ENCODE assay signal across 8 mouse cellular contexts in the genomic region with DNA sequence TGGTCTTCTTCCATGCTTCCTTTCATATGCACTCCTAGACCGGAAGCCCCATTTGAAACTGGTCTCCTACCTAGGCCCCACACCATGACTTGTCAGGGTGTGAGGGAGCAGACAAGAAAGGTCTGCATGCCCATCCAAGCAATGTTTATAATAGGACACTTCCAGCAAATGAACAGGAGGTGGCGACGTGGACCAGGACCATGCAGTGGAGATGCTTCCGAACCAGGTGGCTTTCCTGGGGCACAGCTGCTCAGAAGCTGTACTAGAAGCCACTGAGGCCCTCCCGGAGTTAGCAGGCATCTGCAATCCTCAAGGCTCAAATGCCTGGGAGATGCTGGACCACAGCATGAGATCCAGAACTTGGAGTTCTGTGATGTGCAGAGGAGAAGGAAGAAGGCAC. TPM values are rescaled to one million over a fixed set of nuclear protein-coding genes. Genes with fewer than 3 reads are reported as not detected.
DNase-seq lines count a peak whose midpoint lies in the region; ATAC-seq and TF ChIP-seq lines count a peak whose summit lies in the region.

No protein-coding gene starts in this region.

- no peak overlapping the region for H3K9ac ChIP-seq in forebrain, embryonic 12.5 days
- H3K9ac ChIP-seq in forebrain, embryonic 16.5 days (replicated peaks; ENCODE audit: low read depth, low read length): no peak overlapping the region
- no peak overlapping the region for H3K9ac ChIP-seq in stomach, postnatal 0 days (ENCODE audit: low read length)

- peaks cover 20% of the 10 kb centered on the region for H3K27me3 ChIP-seq in forebrain, embryonic 12.5 days
- peaks cover 85% of the 10 kb centered on the region for H3K27me3 ChIP-seq in forebrain, embryonic 10.5 days (ENCODE audit: poor library complexity, severe bottlenecking)
- H3K27me3 ChIP-seq in forebrain, embryonic 16.5 days (replicated peaks; ENCODE audit: control insufficient read depth, insufficient read depth, low read length): no peaks in the 10 kb centered on the region
- H3K27me3 ChIP-seq in stomach, postnatal 0 days (ENCODE audit: control insufficient read depth, insufficient read depth, low read length): no peaks in the 10 kb centered on the region

- H3K9me3 ChIP-seq in forebrain, embryonic 12.5 days: no peaks in the 10 kb centered on the region
- no peaks in the 10 kb centered on the region for H3K9me3 ChIP-seq in forebrain, embryonic 10.5 days
- H3K9me3 ChIP-seq in forebrain, embryonic 16.5 days (ENCODE audit: control insufficient read depth, low read length): no peaks in the 10 kb centered on the region
- no peaks in the 10 kb centered on the region for H3K9me3 ChIP-seq in stomach, postnatal 0 days (ENCODE audit: control insufficient read depth, low read length)

- no peak for TF ChIP-seq POLR2A in bone marrow, adult 2 months (IDR thresholded peaks at IDR 0.05; ENCODE audit: borderline replicate concordance, control insufficient read depth, low read depth, low read length)

- TF ChIP-seq EP300 in stomach, postnatal 0 days (optimal IDR thresholded peaks at IDR 0.05): no peak

- ATAC-seq in forebrain, embryonic 12.5 days (ENCODE audit: low FRiP score): peak; percentile 41; the same call in 1 of the 2 replicates
- ATAC-seq in forebrain, embryonic 16.5 days: peak; percentile 18; the same call in 1 of the 2 replicates
- peak; percentile 69 for ATAC-seq in stomach, postnatal 0 days (ENCODE audit: low FRiP score, low TSS enrichment)

- TF ChIP-seq CTCF in bone marrow, adult 2 months (IDR thresholded peaks at IDR 0.05; ENCODE audit: control insufficient read depth, insufficient read depth, low read length): peak; percentile 53; the same call in 1 of the 2 replicates
- TF ChIP-seq CTCF in stomach, postnatal 0 days (IDR thresholded peaks at IDR 0.05; ENCODE audit: low read depth): peak; percentile 81

- H3K36me3 ChIP-seq in forebrain, embryonic 12.5 days (replicated peaks): no peaks in the 10 kb centered on the region
- no peaks in the 10 kb centered on the region for H3K36me3 ChIP-seq in forebrain, embryonic 10.5 days (replicated peaks)
- H3K36me3 ChIP-seq in forebrain, embryonic 16.5 days (ENCODE audit: control insufficient read depth, insufficient read depth): no peaks in the 10 kb centered on the region
- H3K36me3 ChIP-seq in stomach, postnatal 0 days (ENCODE audit: control insufficient read depth, insufficient read depth, low read length): no peaks in the 10 kb centered on the region

- H3K27ac ChIP-seq in forebrain, embryonic 12.5 days: no peak overlapping the region
- no peak overlapping the region for H3K27ac ChIP-seq in forebrain, embryonic 10.5 days
- H3K27ac ChIP-seq in bone marrow, adult 2 months (ENCODE audit: control insufficient read depth, insufficient read depth, low read depth, low read length, poor library complexity): no peak overlapping the region
- H3K27ac ChIP-seq in forebrain, embryonic 16.5 days (ENCODE audit: low read length): no peak overlapping the region
- H3K27ac ChIP-seq in stomach, postnatal 0 days (replicated peaks): no peak overlapping the region

- H3K4me2 ChIP-seq in forebrain, embryonic 12.5 days: no peak overlapping the region
- no peak overlapping the region for H3K4me2 ChIP-seq in forebrain, embryonic 16.5 days (ENCODE audit: low read length)
- no peak overlapping the region for H3K4me2 ChIP-seq in stomach, postnatal 0 days (replicated peaks; ENCODE audit: low read depth)

- DNase-seq in forebrain, embryonic 10.5 days (ENCODE audit: extremely low spot score, low spot score): no peak
- peak; percentile 53 for DNase-seq in A20 (ENCODE audit: low read depth, low spot score)
- peak; percentile 37 for DNase-seq in kidney, postnatal 14 days
- DNase-seq in lung, postnatal 36 days: peak; percentile 50
- peak; percentile 38 for DNase-seq in stomach, postnatal 0 days (ENCODE audit: low spot score)

- no peak overlapping the region for H3K4me3 ChIP-seq in forebrain, embryonic 12.5 days (replicated peaks)
- no peak overlapping the region for H3K4me3 ChIP-seq in forebrain, embryonic 10.5 days
- no peak overlapping the region for H3K4me3 ChIP-seq in bone marrow, adult 2 months (replicated peaks; ENCODE audit: control insufficient read depth, low read depth, low read length)
- no peak overlapping the region for H3K4me3 ChIP-seq in forebrain, embryonic 16.5 days (replicated peaks; ENCODE audit: low read length)
- H3K4me3 ChIP-seq in stomach, postnatal 0 days (ENCODE audit: low read depth, low read length): no peak overlapping the region

- peaks cover 3% of the 10 kb centered on the region; the same call in 1 of the 2 replicates for H3K4me1 ChIP-seq in forebrain, embryonic 12.5 days
- peaks cover 7% of the 10 kb centered on the region for H3K4me1 ChIP-seq in forebrain, embryonic 10.5 days
- H3K4me1 ChIP-seq in bone marrow, adult 2 months (ENCODE audit: control insufficient read depth, insufficient read depth, low read length): no peaks in the 10 kb centered on the region
- peaks cover 6% of the 10 kb centered on the region for H3K4me1 ChIP-seq in forebrain, embryonic 16.5 days (replicated peaks; ENCODE audit: control insufficient read depth, insufficient read depth, low read length)
- H3K4me1 ChIP-seq in stomach, postnatal 0 days (replicated peaks; ENCODE audit: control insufficient read depth, insufficient read depth): no peaks in the 10 kb centered on the region

- WGBS in forebrain, embryonic 12.5 days: 35% methylated on average over 5 of the region's 5 CpGs
- WGBS in forebrain, embryonic 10.5 days: 30% methylated on average over 5 of the region's 5 CpGs
- WGBS in bone marrow, adult 2 months: 22% methylated on average over 5 of the region's 5 CpGs
- 39% methylated on average over 5 of the region's 5 CpGs for WGBS in forebrain, embryonic 16.5 days
- whole genome bisulfite sequencing in stomach, postnatal 0 days: 20% methylated on average over 5 of the region's 5 CpGs

RNA-seq across cellular contexts. Expression of a gene that starts 4.8 kb away (rescaled TPM):
- 21.9 and 23.6 TPM in 2 replicates for polyA plus RNA-seq in forebrain, embryonic 12.5 days (2016; fragmentation: Nextera tagmentation; extraction: Ambion mirVana)
- polyA plus RNA-seq in forebrain, embryonic 10.5 days (2016; fragmentation: Nextera tagmentation; extraction: Ambion mirVana): 14.6 and 15.3 TPM in 2 replicates
- polyA plus RNA-seq in bone marrow, adult 2 months (2011; ENCODE audit: insufficient read depth, insufficient read length, low replicate concordance, missing spikeins): 1.2 and 4.6 TPM in 2 replicates
- 30.5 and 41.5 TPM in 2 replicates for polyA plus RNA-seq in forebrain, embryonic 16.5 days (2015; fragmentation: Nextera tagmentation; extraction: Ambion mirVana)
- 8.7 and 9.9 TPM in 2 replicates for polyA plus RNA-seq in stomach, postnatal 0 days (2015; fragmentation: Nextera tagmentation; extraction: Ambion mirVana)

RNA-seq across cellular contexts. Expression of a gene that starts 9.9 kb away (rescaled TPM):
- polyA plus RNA-seq in forebrain, embryonic 12.5 days (2016; fragmentation: Nextera tagmentation; extraction: Ambion mirVana): 72.7 and 72.9 TPM in 2 replicates
- polyA plus RNA-seq in forebrain, embryonic 10.5 days (2016; fragmentation: Nextera tagmentation; extraction: Ambion mirVana): 48.8 and 49.1 TPM in 2 replicates
- polyA plus RNA-seq in bone marrow, adult 2 months (2011; ENCODE audit: insufficient read depth, insufficient read length, low replicate concordance, missing spikeins): 5.4 and 13.2 TPM in 2 replicates
- 84.7 and 89.6 TPM in 2 replicates for polyA plus RNA-seq in forebrain, embryonic 16.5 days (2015; fragmentation: Nextera tagmentation; extraction: Ambion mirVana)
- polyA plus RNA-seq in stomach, postnatal 0 days (2015; fragmentation: Nextera tagmentation; extraction: Ambion mirVana): 38.8 and 40.0 TPM in 2 replicates

RNA-seq across cellular contexts. Expression of a gene that starts 28.7 kb away (rescaled TPM):
- 61.8 and 64.7 TPM in 2 replicates for polyA plus RNA-seq in forebrain, embryonic 12.5 days (2016; fragmentation: Nextera tagmentation; extraction: Ambion mirVana)
- 42.6 and 42.7 TPM in 2 replicates for polyA plus RNA-seq in forebrain, embryonic 10.5 days (2016; fragmentation: Nextera tagmentation; extraction: Ambion mirVana)
- 3.2 and 4.7 TPM in 2 replicates for polyA plus RNA-seq in bone marrow, adult 2 months (2011; ENCODE audit: insufficient read depth, insufficient read length, low replicate concordance, missing spikeins)
- 77.4 and 83.3 TPM in 2 replicates for polyA plus RNA-seq in forebrain, embryonic 16.5 days (2015; fragmentation: Nextera tagmentation; extraction: Ambion mirVana)
- polyA plus RNA-seq in stomach, postnatal 0 days (2015; fragmentation: Nextera tagmentation; extraction: Ambion mirVana): 14.9 and 15.2 TPM in 2 replicates

Comparison
In these comparisons a context has a peak if more than half of its experiments do, and no peak if none do; other contexts are left out.
1. ATAC-seq: peak in every context shown above with its lines; median percentile 69 in stomach, postnatal 0 days; 41 in forebrain, embryonic 12.5 days; 18 in forebrain, embryonic 16.5 days.